In genomic region chr5:124452494-124453228, GRCm38 (mm10) we compare ENCODE assay signal across 8 mouse cellular contexts. TPM values are rescaled to one million over a fixed set of nuclear protein-coding genes. Genes with fewer than 3 reads are reported as not detected.
A peak's percentile ranks its signal among the peaks of the same experiment; 100 is the strongest.
DNase-seq lines count a peak whose midpoint lies in the region; ATAC-seq and TF ChIP-seq lines count a peak whose summit lies in the region.
"Had no signal": no experiment of that assay in that cellular context is flagged by ENCODE, and none has a peak within 500 bp of the region (broad histone marks: within the 10 kb centered on the region; RNA-seq: fewer than 3 reads in every experiment).

No protein-coding gene starts in this region.

- peak overlapping the region; percentile 51; the same call in 1 of the 2 replicates for H3K9ac ChIP-seq in hindbrain, embryonic 13.5 days
- H3K9ac ChIP-seq in hindbrain, embryonic 11.5 days (ENCODE audit: low read depth, low read length) = no peak overlapping the region
- H3K9ac ChIP-seq in forebrain, embryonic 16.5 days (replicated peaks; ENCODE audit: low read depth, low read length) = 0 out of 2 replicates have a peak overlapping the region, but pooled peaks have one; percentile 11
- H3K9ac ChIP-seq: midbrain, embryonic 13.5 days had no signal

- 81% methylated on average over 15 of the region's 15 CpGs for WGBS in hindbrain, embryonic 13.5 days
- 87% methylated on average over 15 of the region's 15 CpGs for WGBS in hindbrain, embryonic 11.5 days
- 75% methylated on average over 15 of the region's 15 CpGs for WGBS in forebrain, embryonic 16.5 days
- 93% methylated on average over 15 of the region's 15 CpGs for WGBS in thymus, adult 2 months

- no peak overlapping the region for H3K4me3 ChIP-seq in hindbrain, embryonic 13.5 days
- H3K4me3 ChIP-seq in hindbrain, embryonic 11.5 days (ENCODE audit: low read depth, low read length) = no peak overlapping the region
- no peak overlapping the region for H3K4me3 ChIP-seq in forebrain, embryonic 16.5 days (replicated peaks; ENCODE audit: low read length)
- no peak overlapping the region for H3K4me3 ChIP-seq in thymus, adult 2 months (ENCODE audit: control insufficient read depth, insufficient read depth, low read length)
- H3K4me3 ChIP-seq: midbrain, embryonic 13.5 days had no signal

- no peak overlapping the region for H3K4me2 ChIP-seq in hindbrain, embryonic 13.5 days
- H3K4me2 ChIP-seq in hindbrain, embryonic 11.5 days (replicated peaks; ENCODE audit: low read depth, low read length) = no peak overlapping the region
- H3K4me2 ChIP-seq in forebrain, embryonic 16.5 days (ENCODE audit: low read length) = no peak overlapping the region
- H3K4me2 ChIP-seq: midbrain, embryonic 13.5 days had no signal

- no peak for TF ChIP-seq POLR2A in thymus, adult 2 months (IDR thresholded peaks at IDR 0.05; ENCODE audit: control insufficient read depth, extremely low read depth, insufficient read depth, low read length, poor library complexity)

- peaks cover 98% of the 10 kb centered on the region for H3K36me3 ChIP-seq in hindbrain, embryonic 13.5 days
- peaks cover 11% of the 10 kb centered on the region for H3K36me3 ChIP-seq in hindbrain, embryonic 11.5 days (ENCODE audit: control insufficient read depth, insufficient read depth, low read length)
- H3K36me3 ChIP-seq in forebrain, embryonic 16.5 days (ENCODE audit: control insufficient read depth, insufficient read depth) = peaks cover 38% of the 10 kb centered on the region
- H3K36me3 ChIP-seq in thymus, adult 2 months (ENCODE audit: control insufficient read depth, insufficient read depth, low read length) = peaks cover 88% of the 10 kb centered on the region

- no peaks in the 10 kb centered on the region for H3K9me3 ChIP-seq in hindbrain, embryonic 13.5 days
- no peaks in the 10 kb centered on the region for H3K9me3 ChIP-seq in hindbrain, embryonic 11.5 days (ENCODE audit: control insufficient read depth, low read length)
- no peaks in the 10 kb centered on the region for H3K9me3 ChIP-seq in forebrain, embryonic 16.5 days (ENCODE audit: control insufficient read depth, low read length)
- H3K9me3 ChIP-seq: midbrain, embryonic 13.5 days had no signal

- no peak for DNase-seq in hindbrain, embryonic 11.5 days (ENCODE audit: low spot score)
- DNase-seq in brain, adult 2 months (ENCODE audit: low read depth, low spot score) = peak; percentile 83
- DNase-seq in layer of hippocampus, postnatal 14 days (ENCODE audit: low spot score in 2 of 2) = peak; percentile 58 to 62
- DNase-seq in thymus, adult 2 months = no peak
- no peak for DNase-seq in ovary, adult 18-20 months (ENCODE audit: low spot score)

- peaks cover 29% of the 10 kb centered on the region for H3K4me1 ChIP-seq in hindbrain, embryonic 13.5 days (replicated peaks)
- H3K4me1 ChIP-seq in hindbrain, embryonic 11.5 days (replicated peaks; ENCODE audit: control insufficient read depth, insufficient read depth, low read length) = no peaks in the 10 kb centered on the region
- peaks cover 11% of the 10 kb centered on the region for H3K4me1 ChIP-seq in forebrain, embryonic 16.5 days (replicated peaks; ENCODE audit: control insufficient read depth, insufficient read depth, low read length)
- H3K4me1 ChIP-seq in thymus, adult 2 months (replicated peaks; ENCODE audit: control insufficient read depth, insufficient read depth, low read length) = no peaks in the 10 kb centered on the region

- TF ChIP-seq CTCF in thymus, adult 2 months (IDR thresholded peaks at IDR 0.05; ENCODE audit: borderline replicate concordance, control insufficient read depth, extremely low read depth, insufficient read depth, low read length, poor library complexity) = no peak

- H3K27ac ChIP-seq in hindbrain, embryonic 13.5 days = peak overlapping the region; percentile 3; the same call in 1 of the 2 replicates
- H3K27ac ChIP-seq in hindbrain, embryonic 11.5 days (ENCODE audit: low read depth, low read length) = no peak overlapping the region
- peak overlapping the region; percentile 83 for H3K27ac ChIP-seq in forebrain, embryonic 16.5 days (ENCODE audit: low read length)
- H3K27ac ChIP-seq in thymus, adult 2 months (ENCODE audit: control insufficient read depth, insufficient read depth, low read length) = no peak overlapping the region
- H3K27ac ChIP-seq: midbrain, embryonic 13.5 days had no signal

- no peaks in the 10 kb centered on the region for H3K27me3 ChIP-seq in hindbrain, embryonic 13.5 days
- H3K27me3 ChIP-seq in hindbrain, embryonic 11.5 days (ENCODE audit: control insufficient read depth, insufficient read depth, low read length) = no peaks in the 10 kb centered on the region
- no peaks in the 10 kb centered on the region for H3K27me3 ChIP-seq in forebrain, embryonic 16.5 days (replicated peaks; ENCODE audit: control insufficient read depth, insufficient read depth, low read length)
- H3K27me3 ChIP-seq in thymus, adult 2 months (ENCODE audit: control insufficient read depth, insufficient read depth, low read length) = no peaks in the 10 kb centered on the region
- H3K27me3 ChIP-seq: midbrain, embryonic 13.5 days had no signal

- ATAC-seq in hindbrain, embryonic 13.5 days (ENCODE audit: low FRiP score) = no peak
- no peak for ATAC-seq in hindbrain, embryonic 11.5 days (ENCODE audit: low FRiP score)
- peak; percentile 8; the same call in 1 of the 2 replicates for ATAC-seq in forebrain, embryonic 16.5 days
- ATAC-seq: midbrain, embryonic 13.5 days had no signal

RNA-seq across cellular contexts. Expression of gene Kmt5a, which starts 12.9 kb away (rescaled TPM):
- 18.0 and 20.6 TPM in 2 replicates for polyA plus RNA-seq in hindbrain, embryonic 13.5 days (2015; fragmentation: Nextera tagmentation; extraction: Ambion mirVana)
- 52.2 and 83.1 TPM in 2 replicates for polyA plus RNA-seq in hindbrain, embryonic 11.5 days (2014; fragmentation: Nextera tagmentation; extraction: Ambion mirVana)
- 21.5 and 21.9 TPM in 2 replicates for polyA plus RNA-seq in forebrain, embryonic 16.5 days (2015; fragmentation: Nextera tagmentation; extraction: Ambion mirVana)
- 10 to 100 TPM; 48.1 to 60.6 TPM for total RNA-seq in layer of hippocampus, postnatal 14 days (2021)
- 76.5 and 92.5 TPM in 2 replicates for polyA plus RNA-seq in thymus, adult 2 months (2012; rRNA removed)

RNA-seq across cellular contexts. Expression of gene Rilpl2, which starts 25.5 kb away (rescaled TPM):
- 21.2 and 23.8 TPM in 2 replicates for polyA plus RNA-seq in hindbrain, embryonic 13.5 days (2015; fragmentation: Nextera tagmentation; extraction: Ambion mirVana)
- 19.2 and 20.8 TPM in 2 replicates for polyA plus RNA-seq in hindbrain, embryonic 11.5 days (2014; fragmentation: Nextera tagmentation; extraction: Ambion mirVana)
- 26.4 and 28.0 TPM in 2 replicates for polyA plus RNA-seq in forebrain, embryonic 16.5 days (2015; fragmentation: Nextera tagmentation; extraction: Ambion mirVana)
- total RNA-seq in layer of hippocampus, postnatal 14 days (2021) = 10 to 100 TPM; 23.1 to 24.1 TPM
- 38.5 and 38.6 TPM in 2 replicates for polyA plus RNA-seq in thymus, adult 2 months (2012; rRNA removed)

RNA-seq across cellular contexts. Expression of gene Sbno1, which starts 26.9 kb away (rescaled TPM):
- polyA plus RNA-seq in hindbrain, embryonic 13.5 days (2015; fragmentation: Nextera tagmentation; extraction: Ambion mirVana) = 108 and 115 TPM in 2 replicates
- 92.9 and 116 TPM in 2 replicates for polyA plus RNA-seq in hindbrain, embryonic 11.5 days (2014; fragmentation: Nextera tagmentation; extraction: Ambion mirVana)
- 109 and 110 TPM in 2 replicates for polyA plus RNA-seq in forebrain, embryonic 16.5 days (2015; fragmentation: Nextera tagmentation; extraction: Ambion mirVana)
- total RNA-seq in layer of hippocampus, postnatal 14 days (2021) = 100 to 1,000 TPM; 133 to 135 TPM
- 36.3 and 40.8 TPM in 2 replicates for polyA plus RNA-seq in thymus, adult 2 months (2012; rRNA removed)

RNA-seq across cellular contexts. Expression of gene Snrnp35, which starts 30.3 kb away (rescaled TPM):
- 22.5 and 27.5 TPM in 2 replicates for polyA plus RNA-seq in hindbrain, embryonic 13.5 days (2015; fragmentation: Nextera tagmentation; extraction: Ambion mirVana)
- 15.2 and 15.7 TPM in 2 replicates for polyA plus RNA-seq in hindbrain, embryonic 11.5 days (2014; fragmentation: Nextera tagmentation; extraction: Ambion mirVana)
- polyA plus RNA-seq in forebrain, embryonic 16.5 days (2015; fragmentation: Nextera tagmentation; extraction: Ambion mirVana) = 21.8 and 25.1 TPM in 2 replicates
- total RNA-seq in layer of hippocampus, postnatal 14 days (2021) = 10 to 100 TPM; 19.7 to 22.3 TPM
- 4.6 and 5.0 TPM in 2 replicates for polyA plus RNA-seq in thymus, adult 2 months (2012; rRNA removed)

Comparison
In these comparisons a context has a peak if more than half of its experiments do, and no peak if none do; other contexts are left out.
1. H3K27ac ChIP-seq: peak in hindbrain, embryonic 13.5 days (single experiment) and forebrain, embryonic 16.5 days (single experiment); none in hindbrain, embryonic 11.5 days (single experiment) and thymus, adult 2 months (single experiment).
2. DNase-seq: peak in brain, adult 2 months (single experiment) and layer of hippocampus, postnatal 14 days (2 of 2); none in hindbrain, embryonic 11.5 days (single experiment), thymus, adult 2 months (single experiment) and ovary, adult 18-20 months (single experiment).